Mouse (Mus musculus) induced T-regulatory cell, adult 2 months (primary cell): ENCODE results near the gene Carm1.
"Not testable (repeated sequence)": the region's sequence is repeated elsewhere in the genome, so short reads cannot be mapped to it uniquely, and the experiment has no call there.

Source experiments
- DNase-seq: peaks from one replicate; pipeline ENCODE4 v3.0.0-alpha.2; 2012; ENCODE audit warnings: low read depth

Carm1 gene

GRCm38 (mm10) chr9:21546789-21547074 lies at the start of gene Carm1:
TSS of gene Carm1 (plus strand) at chr9:21546894.
- no peak for DNase-seq

- no peak for DNase-seq
Measured at GRCm38 (mm10) chr9:21497050-21497542, 49.6 kb upstream of the Carm1 start.

- DNase-seq: no peak
Measured at GRCm38 (mm10) chr9:21497664-21498063, 49.0 kb upstream of the Carm1 start.

GRCm38 (mm10) chr9:21498284-21498902 lies 48.3 kb upstream of the Carm1 start:
- DNase-seq: no peak

GRCm38 (mm10) chr9:21503352-21503751 lies 43.3 kb upstream of the Carm1 start:
- DNase-seq: no peak

- DNase-seq: no peak
Measured at GRCm38 (mm10) chr9:21505767-21506166, 40.9 kb upstream of the Carm1 start.

- no peak for DNase-seq
Measured at GRCm38 (mm10) chr9:21507753-21508430, 38.8 kb upstream of the Carm1 start.

- DNase-seq: peak; percentile 23
Measured at GRCm38 (mm10) chr9:21508871-21509404, 37.8 kb upstream of the Carm1 start.

- DNase-seq: peak; percentile 90
Measured at GRCm38 (mm10) chr9:21509772-21510688, 36.7 kb upstream of the Carm1 start, which contains the start of gene Tmed1. TSS of gene Tmed1 (minus strand) at chr9:21510252.

- no peak for DNase-seq
Measured at GRCm38 (mm10) chr9:21510689-21511015, 36.0 kb upstream of the Carm1 start.

- no peak for DNase-seq
Measured at GRCm38 (mm10) chr9:21511052-21511451, 35.6 kb upstream of the Carm1 start.

GRCm38 (mm10) chr9:21513466-21513865 lies 33.2 kb upstream of the Carm1 start:
- no peak for DNase-seq

- DNase-seq: no peak
Measured at GRCm38 (mm10) chr9:21517947-21518495, 28.7 kb upstream of the Carm1 start.

GRCm38 (mm10) chr9:21518690-21519089 lies 28.0 kb upstream of the Carm1 start:
- not testable (repeated sequence) for DNase-seq

GRCm38 (mm10) chr9:21525142-21525936 lies 21.4 kb upstream of the Carm1 start:
- peak; percentile 53 for DNase-seq

- DNase-seq: peak; percentile 69
Measured at GRCm38 (mm10) chr9:21525937-21526633, 20.6 kb upstream of the Carm1 start, which contains the start of gene AB124611. TSS of gene AB124611 (plus strand) at chr9:21526176.

GRCm38 (mm10) chr9:21526634-21526944 lies 20.1 kb upstream of the Carm1 start:
- no peak for DNase-seq

GRCm38 (mm10) chr9:21527100-21527801 lies 19.4 kb upstream of the Carm1 start:
- DNase-seq: no peak

GRCm38 (mm10) chr9:21527917-21528324 lies 18.8 kb upstream of the Carm1 start:
- DNase-seq: no peak

- DNase-seq: no peak
Measured at GRCm38 (mm10) chr9:21536501-21536900, 10.2 kb upstream of the Carm1 start.
